In genomic region chr6:134113168-134113567, GRCm38 (mm10) we compare ENCODE assay signal across 29 mouse cellular contexts.
DNase-seq lines count a peak whose midpoint lies in the region; ATAC-seq and TF ChIP-seq lines count a peak whose summit lies in the region.
"Had no signal": no experiment of that assay in that cellular context is flagged by ENCODE, and none has a peak within 500 bp of the region (broad histone marks: within the 10 kb centered on the region; RNA-seq: fewer than 3 reads in every experiment).

No protein-coding gene starts in this region.

- DNase-seq in lung, postnatal 0 days (ENCODE audit: low spot score) = no peak
- DNase-seq in lung, postnatal 4 days = no peak
- DNase-seq in intestine, embryonic 14.5 days (ENCODE audit: low spot score) = no peak
- no peak for DNase-seq in kidney, postnatal 4 days
- DNase-seq in forebrain, postnatal 0 days = no peak
- DNase-seq: adrenal gland, postnatal 25 days; B cell, adult 2 months; cerebellum, adult 2 months; cerebellum, postnatal 14 days; gastrocnemius, postnatal 25 days; heart, adult 11 months; kidney, adult 18-20 months; kidney, postnatal 36 days; liver, embryonic 13.5 days; lung, adult 18-20 months; right cerebral cortex, adult 18-20 months; right cerebral cortex, postnatal 4 days; thymus, adult 2 months; thymus, postnatal 36 days had no signal

- TF ChIP-seq CTCF in lung, postnatal 0 days (IDR thresholded peaks at IDR 0.05) = no peak
- TF ChIP-seq CTCF in intestine, postnatal 0 days (IDR thresholded peaks at IDR 0.05; ENCODE audit: low read depth) = no peak
- no peak for TF ChIP-seq CTCF in forebrain, postnatal 0 days (IDR thresholded peaks at IDR 0.05; ENCODE audit: low read depth)

- H3K27ac ChIP-seq in lung, postnatal 0 days (ENCODE audit: low read length) = no peak overlapping the region
- H3K27ac ChIP-seq in intestine, embryonic 14.5 days (ENCODE audit: low read depth) = peak overlapping the region; percentile 51; the same call in 1 of the 2 replicates
- H3K27ac ChIP-seq in intestine, postnatal 0 days (ENCODE audit: low read depth, low read length) = peak overlapping the region; percentile 11; the same call in 1 of the 2 replicates
- H3K27ac ChIP-seq in forebrain, postnatal 0 days (ENCODE audit: low read depth, low read length) = no peak overlapping the region
- H3K27ac ChIP-seq: heart, embryonic 10.5 days; heart, embryonic 15.5 days; kidney, embryonic 15.5 days; limb, embryonic 10.5 days; limb, embryonic 15.5 days; liver, embryonic 13.5 days; midbrain, embryonic 10.5 days; midbrain, embryonic 15.5 days had no signal

- no peak for TF ChIP-seq EP300 in lung, postnatal 0 days (IDR thresholded peaks at IDR 0.05)

- no peaks in the 10 kb centered on the region for H3K36me3 ChIP-seq in lung, postnatal 0 days (ENCODE audit: insufficient read depth, low read length)
- peaks cover 10% of the 10 kb centered on the region; the same call in 1 of the 2 replicates for H3K36me3 ChIP-seq in intestine, embryonic 14.5 days (ENCODE audit: control insufficient read depth, insufficient read depth, low read length)
- peaks cover 3% of the 10 kb centered on the region for H3K36me3 ChIP-seq in intestine, postnatal 0 days (ENCODE audit: control insufficient read depth, insufficient read depth)
- H3K36me3 ChIP-seq in forebrain, postnatal 0 days (ENCODE audit: insufficient read depth) = no peaks in the 10 kb centered on the region; the same call in 1 of the 2 replicates
- H3K36me3 ChIP-seq: limb, embryonic 15.5 days; midbrain, embryonic 15.5 days had no signal

- H3K9me3 ChIP-seq in lung, postnatal 0 days (ENCODE audit: low read length) = no peaks in the 10 kb centered on the region
- 0 out of 2 replicates have a peak, but pooled peaks cover 7% of the 10 kb centered on the region for H3K9me3 ChIP-seq in intestine, embryonic 14.5 days (ENCODE audit: control insufficient read depth, low read length)
- no peaks in the 10 kb centered on the region for H3K9me3 ChIP-seq in intestine, postnatal 0 days (ENCODE audit: control insufficient read depth)
- H3K9me3 ChIP-seq in forebrain, postnatal 0 days (ENCODE audit: low read length) = no peaks in the 10 kb centered on the region
- H3K9me3 ChIP-seq: heart, embryonic 10.5 days; heart, embryonic 15.5 days; kidney, embryonic 15.5 days; limb, embryonic 10.5 days; limb, embryonic 15.5 days; liver, embryonic 13.5 days; midbrain, embryonic 15.5 days had no signal

- H3K4me3 ChIP-seq in lung, postnatal 0 days (ENCODE audit: low read depth, low read length) = no peak overlapping the region
- H3K4me3 ChIP-seq in intestine, embryonic 14.5 days (ENCODE audit: low read depth, low read length) = no peak overlapping the region
- H3K4me3 ChIP-seq in intestine, postnatal 0 days (ENCODE audit: low read depth, low read length) = no peak overlapping the region
- no peak overlapping the region for H3K4me3 ChIP-seq in forebrain, postnatal 0 days (ENCODE audit: low read depth, low read length)
- H3K4me3 ChIP-seq: heart, embryonic 10.5 days; heart, embryonic 15.5 days; kidney, embryonic 15.5 days; limb, embryonic 10.5 days; limb, embryonic 15.5 days; liver, embryonic 13.5 days; midbrain, embryonic 10.5 days; midbrain, embryonic 15.5 days had no signal

- peak; percentile 48; the same call in 1 of the 2 replicates for ATAC-seq in lung, postnatal 0 days
- peak; percentile 46; the same call in 1 of the 2 replicates for ATAC-seq in intestine, embryonic 14.5 days (replicated peaks; ENCODE audit: low FRiP score, low TSS enrichment, low read depth)
- no peak for ATAC-seq in intestine, postnatal 0 days
- no peak for ATAC-seq in forebrain, postnatal 0 days
- ATAC-seq: forebrain, embryonic 14.5 days; hindbrain, embryonic 16.5 days; midbrain, embryonic 15.5 days had no signal

- H3K4me2 ChIP-seq in lung, postnatal 0 days (replicated peaks; ENCODE audit: low read depth, low read length) = no peak overlapping the region
- H3K4me2 ChIP-seq in intestine, embryonic 14.5 days (ENCODE audit: low read length) = no peak overlapping the region
- H3K4me2 ChIP-seq in intestine, postnatal 0 days (replicated peaks; ENCODE audit: low read depth) = no peak overlapping the region
- no peak overlapping the region for H3K4me2 ChIP-seq in forebrain, postnatal 0 days (ENCODE audit: low read depth)
- H3K4me2 ChIP-seq: heart, embryonic 15.5 days; kidney, embryonic 15.5 days; limb, embryonic 15.5 days; liver, embryonic 13.5 days; midbrain, embryonic 15.5 days had no signal

- WGBS in lung, postnatal 0 days = 33% methylated on average over 2 of the region's 2 CpGs
- 62% methylated on average over 2 of the region's 2 CpGs for WGBS in intestine, embryonic 14.5 days
- 36% methylated on average over 2 of the region's 2 CpGs for WGBS in intestine, postnatal 0 days
- WGBS in forebrain, postnatal 0 days = 81% methylated on average over 2 of the region's 2 CpGs

- H3K27me3 ChIP-seq in lung, postnatal 0 days (replicated peaks; ENCODE audit: insufficient read depth, low read length) = no peaks in the 10 kb centered on the region
- H3K27me3 ChIP-seq in intestine, embryonic 14.5 days (replicated peaks; ENCODE audit: control insufficient read depth, insufficient read depth, low read length) = no peaks in the 10 kb centered on the region
- H3K27me3 ChIP-seq in intestine, postnatal 0 days (replicated peaks; ENCODE audit: control insufficient read depth, insufficient read depth, low read length) = no peaks in the 10 kb centered on the region
- no peaks in the 10 kb centered on the region for H3K27me3 ChIP-seq in forebrain, postnatal 0 days (ENCODE audit: insufficient read depth, low read length)
- H3K27me3 ChIP-seq: heart, embryonic 15.5 days; kidney, embryonic 15.5 days; limb, embryonic 15.5 days; liver, embryonic 13.5 days; midbrain, embryonic 15.5 days had no signal

- H3K9ac ChIP-seq in lung, postnatal 0 days (replicated peaks; ENCODE audit: low read depth) = no peak overlapping the region
- no peak overlapping the region for H3K9ac ChIP-seq in intestine, embryonic 14.5 days (ENCODE audit: low read length)
- H3K9ac ChIP-seq in intestine, postnatal 0 days (ENCODE audit: low read depth, low read length) = 0 out of 2 replicates have a peak overlapping the region, but pooled peaks have one; percentile 1
- H3K9ac ChIP-seq in forebrain, postnatal 0 days = no peak overlapping the region
- H3K9ac ChIP-seq: heart, embryonic 15.5 days; kidney, embryonic 15.5 days; limb, embryonic 15.5 days; liver, embryonic 13.5 days; midbrain, embryonic 15.5 days had no signal

- H3K4me1 ChIP-seq in lung, postnatal 0 days (ENCODE audit: insufficient read depth, low read depth, low read length) = peaks cover 5% of the 10 kb centered on the region; the same call in 1 of the 2 replicates
- no peaks in the 10 kb centered on the region for H3K4me1 ChIP-seq in intestine, embryonic 14.5 days (replicated peaks; ENCODE audit: control insufficient read depth, insufficient read depth, low read length)
- peaks cover 7% of the 10 kb centered on the region; the same call in 1 of the 2 replicates for H3K4me1 ChIP-seq in intestine, postnatal 0 days (replicated peaks; ENCODE audit: control insufficient read depth, insufficient read depth, low read length)
- H3K4me1 ChIP-seq in forebrain, postnatal 0 days (ENCODE audit: insufficient read depth) = no peaks in the 10 kb centered on the region
- H3K4me1 ChIP-seq: midbrain, embryonic 10.5 days; midbrain, embryonic 15.5 days had no signal

Comparison
In these comparisons a context has a peak if more than half of its experiments do, and no peak if none do; other contexts are left out.
1. ATAC-seq: peak in lung, postnatal 0 days (single experiment) and intestine, embryonic 14.5 days (single experiment); none in intestine, postnatal 0 days (single experiment) and forebrain, postnatal 0 days (single experiment).
2. H3K27ac ChIP-seq: peak in intestine, embryonic 14.5 days (single experiment) and intestine, postnatal 0 days (single experiment); none in lung, postnatal 0 days (single experiment) and forebrain, postnatal 0 days (single experiment).